Mouse (Mus musculus) MEL (cell line): ENCODE measurements around the gene Arglu1. TPM values are rescaled to one million over a fixed set of nuclear protein-coding genes. Genes with fewer than 3 reads are reported as not detected.

Experiments used
- DNase-seq: peaks from one replicate; pipeline ENCODE4 v3.0.0; 2011; ENCODE audit warnings: low read depth, low spot score
- H3K27ac ChIP-seq: 2 replicates; pipeline ENCODE4 v1.5.1; 2012; ENCODE audit warnings: low read depth, mild to moderate bottlenecking, control low read depth, low read length, moderate library complexity; ENCODE audit not compliant: control insufficient read depth
- H3K27me3 ChIP-seq, 2 experiments: fragments of 150-350 bp in 1 of 2; sonication (generic) in 1 of 2; 2 replicates each; pipeline ENCODE4 v1.6.1; 2012; ENCODE audit warnings: low read length in 2 of 2, mild to moderate bottlenecking in 2 of 2, improper control_type of control experiment in 1 of 2, moderate library complexity in 1 of 2; ENCODE audit not compliant: insufficient read depth in 2 of 2, control insufficient read depth in 1 of 2
- H3K36me3 ChIP-seq, 2 experiments: 2 replicates each; pipeline ENCODE4 v1.6.1; 2012 to 2014; ENCODE audit warnings: low read length in 2 of 2, improper control_type of control experiment in 1 of 2, inconsistent platforms in 1 of 2, mild to moderate bottlenecking in 1 of 2; ENCODE audit not compliant: insufficient read depth in 2 of 2, control insufficient read depth in 1 of 2
- H3K4me1 ChIP-seq, 2 experiments: fragments of 150-350 bp in 1 of 2; sonication (generic) in 1 of 2; 2 replicates each; pipeline ENCODE4 v1.6.1; 2012; ENCODE audit warnings: low read length in 2 of 2, improper control_type of control experiment in 1 of 2, mild to moderate bottlenecking in 1 of 2; ENCODE audit not compliant: insufficient read depth in 2 of 2, control insufficient read depth in 1 of 2
- H3K4me3 ChIP-seq, 2 experiments: fragments of 150-350 bp in 1 of 2; sonication (generic) in 1 of 2; 2 replicates each; pipeline ENCODE4 v1.5.1; 2012; ENCODE audit warnings: low read depth in 2 of 2, low read length in 2 of 2, mild to moderate bottlenecking in 2 of 2, moderate library complexity in 2 of 2, control low read depth in 1 of 2, improper control_type of control experiment in 1 of 2; ENCODE audit not compliant: control insufficient read depth in 1 of 2, insufficient read depth in 1 of 2
- H3K79me2 ChIP-seq: 2 replicates; pipeline ENCODE4 v1.6.1; 2012; ENCODE audit warnings: mild to moderate bottlenecking, low read length, moderate library complexity; ENCODE audit not compliant: control insufficient read depth, poor library complexity, insufficient read depth
- H3K9ac ChIP-seq: 2 replicates; pipeline ENCODE4 v1.6.1; 2012; ENCODE audit warnings: low read depth, mild to moderate bottlenecking, control low read depth, low read length, moderate library complexity; ENCODE audit not compliant: control insufficient read depth, poor library complexity, severe bottlenecking
- H3K9me3 ChIP-seq: fragments of 150-350 bp; sonication (generic); replicated peaks from 2 replicates; pipeline ENCODE4 v1.6.1; 2012; ENCODE audit warnings: mild to moderate bottlenecking, low read length, improper control_type of control experiment, moderate library complexity; ENCODE audit not compliant: insufficient read depth
- BHLHE40 ChIP-seq: IDR thresholded peaks from 2 replicates; pipeline ENCODE4 v1.6.1; 2012; ENCODE audit warnings: low read depth, mild to moderate bottlenecking, inconsistent platforms, low read length, improper control_type of control experiment, borderline replicate concordance
- CHD1 ChIP-seq: IDR thresholded peaks from 2 replicates; pipeline ENCODE4 v1.6.1; 2012; ENCODE audit warnings: low read depth, mild to moderate bottlenecking, inconsistent platforms, low read length, improper control_type of control experiment
- CHD2 ChIP-seq: IDR thresholded peaks from 2 replicates; pipeline ENCODE4 v1.6.1; 2011; ENCODE audit warnings: low read length, improper control_type of control experiment
- E2F4 ChIP-seq: IDR thresholded peaks from 2 replicates; pipeline ENCODE4 v1.6.1; 2011; ENCODE audit warnings: low read depth, low read length, improper control_type of control experiment, borderline replicate concordance
- EP300 ChIP-seq, 2 experiments: IDR thresholded peaks; 2 replicates each; pipeline ENCODE4 v1.6.1; 2011; ENCODE audit warnings: improper control_type of control experiment in 2 of 2, low read length in 2 of 2, low read depth in 1 of 2, mild to moderate bottlenecking in 1 of 2
- GATA1 ChIP-seq: IDR thresholded peaks from 2 replicates; pipeline ENCODE4 v1.6.1; 2011; ENCODE audit warnings: low read depth, low read length, improper control_type of control experiment
- JUND ChIP-seq: IDR thresholded peaks from 2 replicates; pipeline ENCODE4 v1.6.1; 2011; ENCODE audit warnings: low read depth, mild to moderate bottlenecking, improper control_type of control experiment, low read length
- KAT2A ChIP-seq: conservative IDR thresholded peaks from 2 replicates; pipeline ENCODE4 v1.6.1; 2012; ENCODE audit warnings: low read depth, low read length, improper control_type of control experiment, inconsistent platforms
- MAFK ChIP-seq: IDR thresholded peaks from 2 replicates; pipeline ENCODE4 v1.6.1; 2011; ENCODE audit warnings: low read depth, mild to moderate bottlenecking, low read length, improper control_type of control experiment, borderline replicate concordance
- MAX ChIP-seq: IDR thresholded peaks from 2 replicates; pipeline ENCODE4 v1.6.1; 2011; ENCODE audit warnings: low read length, improper control_type of control experiment
- MAZ ChIP-seq: IDR thresholded peaks from 2 replicates; pipeline ENCODE4 v1.6.1; 2012; ENCODE audit warnings: low read depth, mild to moderate bottlenecking, inconsistent platforms, low read length, improper control_type of control experiment
- MEF2A ChIP-seq: IDR thresholded peaks from 2 replicates; pipeline ENCODE4 v1.6.1; 2014; ENCODE audit warnings: low read depth, mild to moderate bottlenecking, inconsistent platforms, low read length, improper control_type of control experiment; ENCODE audit not compliant: poor library complexity, insufficient replicate concordance, severe bottlenecking; ENCODE audit errors: extremely low read depth
- MXI1 ChIP-seq: IDR thresholded peaks from 2 replicates; pipeline ENCODE4 v1.6.1; 2011; ENCODE audit warnings: mild to moderate bottlenecking, low read depth, low read length, improper control_type of control experiment
- MYC ChIP-seq: IDR thresholded peaks from 2 replicates; pipeline ENCODE4 v1.6.1; 2011; ENCODE audit warnings: low read depth, mild to moderate bottlenecking, low read length, improper control_type of control experiment, moderate library complexity
- NELFE ChIP-seq: IDR thresholded peaks from 2 replicates; pipeline ENCODE4 v1.6.1; 2011; ENCODE audit warnings: low read depth, low read length, improper control_type of control experiment
- NRF1 ChIP-seq: IDR thresholded peaks from 2 replicates; pipeline ENCODE4 v1.6.1; 2014; ENCODE audit warnings: low read depth, mild to moderate bottlenecking, inconsistent platforms, low read length, improper control_type of control experiment, moderate library complexity; ENCODE audit not compliant: poor library complexity, insufficient read depth, severe bottlenecking
- POLR2A ChIP-seq, 2 experiments: IDR thresholded peaks; 2 replicates each; pipeline ENCODE4 v1.6.1; 2011 to 2012; ENCODE audit warnings: low read length in 2 of 2, mild to moderate bottlenecking in 2 of 2, control low read depth in 1 of 2, improper control_type of control experiment in 1 of 2, low read depth in 1 of 2, moderate library complexity in 1 of 2; ENCODE audit not compliant: control insufficient read depth in 1 of 2, insufficient read depth in 1 of 2, poor library complexity in 1 of 2
- POLR2AphosphoS2 ChIP-seq: IDR thresholded peaks from 2 replicates; pipeline ENCODE4 v1.6.1; 2011; ENCODE audit warnings: low read length, improper control_type of control experiment
- POLR2AphosphoS5 ChIP-seq: IDR thresholded peaks from 2 replicates; pipeline ENCODE4 v1.6.1; 2012; ENCODE audit warnings: low read depth, borderline replicate concordance, mild to moderate bottlenecking, inconsistent platforms, low read length, moderate library complexity, mixed read lengths
- RCOR1 ChIP-seq: IDR thresholded peaks from 2 replicates; pipeline ENCODE4 v1.6.1; 2012; ENCODE audit warnings: low read depth, mild to moderate bottlenecking, inconsistent platforms, low read length, improper control_type of control experiment
- SIN3A ChIP-seq: IDR thresholded peaks from 2 replicates; pipeline ENCODE4 v1.6.1; 2012; ENCODE audit warnings: low read length, improper control_type of control experiment, inconsistent platforms
- TCF12 ChIP-seq: IDR thresholded peaks from 2 replicates; pipeline ENCODE4 v1.6.1; 2014; ENCODE audit warnings: low read depth, mild to moderate bottlenecking, inconsistent platforms, low read length, improper control_type of control experiment, moderate library complexity
- USF1 ChIP-seq: IDR thresholded peaks from 2 replicates; pipeline ENCODE4 v1.6.1; 2014; ENCODE audit warnings: low read depth, mild to moderate bottlenecking, inconsistent platforms, low read length, improper control_type of control experiment, moderate library complexity
- ZC3H11A ChIP-seq: IDR thresholded peaks from 2 replicates; pipeline ENCODE4 v1.6.1; 2012; ENCODE audit warnings: low read depth, mild to moderate bottlenecking, inconsistent platforms, low read length, improper control_type of control experiment
- ZMIZ1 ChIP-seq: IDR thresholded peaks from 2 replicates; pipeline ENCODE4 v1.6.1; 2012; ENCODE audit warnings: low read depth, mild to moderate bottlenecking, inconsistent platforms, low read length, improper control_type of control experiment, moderate library complexity
- ZNF384 ChIP-seq: IDR thresholded peaks from 2 replicates; pipeline ENCODE4 v1.6.1; 2012; ENCODE audit warnings: low read depth, mild to moderate bottlenecking, inconsistent platforms, low read length, improper control_type of control experiment
- polyA plus RNA-seq, 2 experiments: library from polyadenylated mRNA; stranded (reverse) in 1 of 2; unstranded in 1 of 2; fragments of >175 nt in 1 of 2; fragments of >200 nt in 1 of 2; gene quantifications; 2 replicates each; pipeline versions ENCODE4 v1.2.1 to v1.2.4; 2012; ENCODE audit warnings: low replicate concordance in 2 of 2, low read depth in 1 of 2; ENCODE audit not compliant: insufficient read length in 2 of 2, insufficient read depth in 1 of 2, missing spikeins in 1 of 2
- total RNA-seq: library from RNA; depleted of rRNA; stranded (reverse); fragments of 300-350 nt; gene quantifications from 2 replicates; pipeline ENCODE4 v1.2.3, GENCODE M21; 2012

Gene Arglu1
- total and polyA plus RNA-seq, 3 experiments: 35.3 to 104 TPM; not detected in 1

DNA sequence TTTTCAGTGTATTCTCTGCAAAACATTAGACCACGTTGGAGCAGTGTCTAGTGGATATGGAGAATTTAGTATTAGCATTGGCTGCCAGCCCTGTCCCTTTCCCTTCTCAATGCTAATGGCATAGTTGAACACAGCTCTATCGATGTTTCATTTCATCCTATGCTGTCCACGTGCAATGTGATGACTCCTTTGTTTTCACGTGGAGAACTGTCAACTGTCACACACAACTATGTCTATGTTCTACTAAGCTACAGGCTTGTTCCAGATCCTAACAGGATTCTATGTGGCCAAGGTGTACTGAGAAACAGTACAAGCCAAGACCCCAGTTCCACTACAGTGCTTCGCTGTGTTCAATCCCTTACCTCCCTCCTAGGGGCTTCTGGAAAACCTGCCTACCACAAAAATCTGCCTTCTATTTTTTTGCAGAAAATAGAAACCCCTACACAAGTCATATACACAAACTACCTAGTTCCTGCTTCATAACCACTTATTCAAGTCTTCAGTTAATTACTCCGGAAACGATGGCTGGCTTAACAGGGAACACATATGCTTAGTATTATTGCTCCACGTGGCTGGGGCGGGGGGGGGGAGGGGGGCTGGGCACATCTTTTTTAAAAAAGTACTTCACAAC lies 1.4 kb downstream of the Arglu1 start:
- peaks cover 0 to 2% of the 10 kb centered on the region in 2 experiments; a peak in 1 of 4 replicates for H3K27me3 ChIP-seq
- peak overlapping the region; percentile 99 for H3K9ac ChIP-seq
- H3K79me2 ChIP-seq: peaks cover 55% of the 10 kb centered on the region
- peaks cover 5 to 6% of the 10 kb centered on the region in 2 experiments; a peak in 3 of 4 replicates for H3K4me1 ChIP-seq
- peak; percentile 21 for DNase-seq
- H3K9me3 ChIP-seq: no peaks in the 10 kb centered on the region
- peaks cover 3 to 36% of the 10 kb centered on the region in 2 experiments for H3K36me3 ChIP-seq
- peak overlapping the region; percentile 50 to 97 for H3K4me3 ChIP-seq
- TF ChIP-seq NRF1 (no peak), RCOR1 (no peak), KAT2A (no peak), MAX (peak; percentile 71), ZC3H11A (no peak), EP300 (IDR thresholded peaks at IDR 0.05; ENCODE audit: low read depth in 1 of 2, low read length in 2 of 2) (no peak), SIN3A (peak; percentile 90), MEF2A (no peak), USF1 (no peak), MYC (peak; percentile 61; the same call in 1 of the 2 replicates), GATA1 (no peak), CHD1 (no peak), MXI1 (peak; percentile 98), POLR2A (IDR thresholded peaks at IDR 0.05; ENCODE audit: control insufficient read depth in 1 of 2, insufficient read depth in 1 of 2, low read depth in 1 of 2, low read length in 2 of 2, poor library complexity in 1 of 2) (no peak)
- TF ChIP-seq, all 39 proteins: peak for 4
- H3K27ac ChIP-seq: peak overlapping the region; percentile 83

DNA sequence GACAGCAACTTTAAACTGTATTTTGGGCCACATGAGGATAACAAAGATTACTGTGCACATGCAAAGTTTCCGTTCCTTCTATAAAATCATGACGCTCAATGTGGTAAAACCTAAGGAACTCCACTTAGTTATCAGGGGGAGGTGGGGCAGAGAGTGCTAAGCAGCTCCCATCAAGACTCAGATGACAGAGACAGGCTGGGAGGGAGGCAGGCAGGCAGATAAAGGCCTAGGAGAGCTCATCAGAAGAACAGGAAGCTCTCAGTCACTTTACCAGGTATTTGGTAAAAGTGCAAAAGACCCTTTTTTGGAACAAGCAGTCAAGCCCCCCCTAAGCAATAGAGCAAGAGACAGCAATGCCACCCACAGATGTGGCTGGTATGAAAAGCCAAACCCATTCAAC lies 4.8 kb downstream of the Arglu1 start:
- H3K9ac ChIP-seq: no peak overlapping the region
- no peaks in the 10 kb centered on the region for H3K27me3 ChIP-seq
- DNase-seq: peak; percentile 54
- H3K79me2 ChIP-seq: peaks cover 68% of the 10 kb centered on the region
- H3K4me1 ChIP-seq: peaks cover 5 to 6% of the 10 kb centered on the region in 2 experiments; a peak in 3 of 4 replicates
- no peak overlapping the region for H3K4me3 ChIP-seq
- TF ChIP-seq E2F4 (no peak), ZMIZ1 (no peak), USF1 (no peak), MAFK (no peak), ZNF384 (no peak), EP300 (IDR thresholded peaks at IDR 0.05; ENCODE audit: low read depth in 1 of 2, low read length in 2 of 2) (no peak), BHLHE40 (no peak), TCF12 (no peak), GATA1 (no peak), CHD1 (no peak), JUND (no peak), NRF1 (no peak), CHD2 (no peak), POLR2AphosphoS5 (no peak), NELFE (no peak), MAX (no peak), MAZ (no peak), ZC3H11A (no peak), SIN3A (no peak), POLR2AphosphoS2 (no peak)
- H3K36me3 ChIP-seq: peaks cover 27 to 39% of the 10 kb centered on the region in 2 experiments
- no peaks in the 10 kb centered on the region for H3K9me3 ChIP-seq
- no peak overlapping the region for H3K27ac ChIP-seq
